Comparison of ENCODE assay signal across 8 mouse cellular contexts in the genomic region with DNA sequence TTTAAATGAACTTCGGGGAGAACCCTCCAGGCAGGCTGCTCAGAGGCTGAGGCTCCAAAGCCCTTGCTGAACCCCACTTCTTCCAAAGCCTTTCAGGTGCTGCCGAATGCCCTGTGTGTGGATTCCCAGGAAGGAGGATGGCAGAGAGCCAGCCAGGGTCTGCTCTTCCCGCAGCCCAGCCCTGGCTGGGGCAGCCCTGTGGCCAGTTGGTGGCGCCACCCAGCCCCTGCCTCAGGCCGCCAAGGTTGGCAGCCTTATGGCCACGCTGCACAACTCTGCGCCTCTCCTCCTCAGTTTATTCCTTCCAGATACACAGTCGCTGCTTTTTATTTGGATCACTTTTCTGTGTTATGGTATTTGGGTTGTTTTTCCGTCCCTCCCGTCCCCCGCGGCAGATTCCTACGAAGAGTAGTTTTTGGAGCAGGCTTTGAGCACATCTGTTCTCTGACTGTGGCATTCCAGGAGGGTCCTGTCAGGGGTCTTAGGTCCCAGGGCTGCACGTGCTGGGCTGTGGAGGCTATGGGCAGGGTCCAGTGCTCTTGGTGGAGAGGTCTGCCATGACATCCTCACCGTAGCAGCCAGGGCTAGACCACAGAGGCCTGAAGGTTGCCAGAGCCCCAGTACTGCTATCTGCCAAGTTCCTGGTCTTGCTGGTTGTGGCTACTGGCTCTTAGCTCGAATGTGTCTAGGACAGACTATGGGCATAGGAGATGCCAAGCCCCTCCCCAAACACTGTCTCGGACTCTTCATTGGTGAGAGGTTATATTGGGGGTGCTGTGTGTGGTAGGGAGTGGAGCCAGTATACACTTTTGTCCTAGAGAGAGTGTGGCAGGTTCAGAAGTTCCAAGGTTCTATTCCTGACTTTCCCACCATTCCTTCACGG.
A peak's percentile ranks its signal among the peaks of the same experiment; 100 is the strongest.
DNase-seq lines count a peak whose midpoint lies in the region; ATAC-seq and TF ChIP-seq lines count a peak whose summit lies in the region.

No protein-coding gene starts in this region.

- H3K4me2 ChIP-seq in heart, postnatal 0 days (ENCODE audit: low read depth, low read length): no peak overlapping the region
- no peak overlapping the region for H3K4me2 ChIP-seq in neural tube, embryonic 15.5 days
- peak overlapping the region; percentile 27; the same call in 1 of the 2 replicates for H3K4me2 ChIP-seq in embryonic facial prominence, embryonic 15.5 days (replicated peaks)
- no peak overlapping the region for H3K4me2 ChIP-seq in neural tube, embryonic 12.5 days (replicated peaks)

- no peaks in the 10 kb centered on the region for H3K27me3 ChIP-seq in heart, postnatal 0 days (ENCODE audit: control insufficient read depth, insufficient read depth, low read length)
- H3K27me3 ChIP-seq in neural tube, embryonic 15.5 days (replicated peaks): no peaks in the 10 kb centered on the region
- no peaks in the 10 kb centered on the region for H3K27me3 ChIP-seq in embryonic facial prominence, embryonic 15.5 days
- no peaks in the 10 kb centered on the region for H3K27me3 ChIP-seq in neural tube, embryonic 12.5 days (replicated peaks)

- H3K4me3 ChIP-seq in heart, postnatal 0 days (ENCODE audit: low read depth, low read length): no peak overlapping the region
- H3K4me3 ChIP-seq in neural tube, embryonic 15.5 days (replicated peaks): no peak overlapping the region
- H3K4me3 ChIP-seq in embryonic facial prominence, embryonic 15.5 days (replicated peaks): no peak overlapping the region
- H3K4me3 ChIP-seq in neural tube, embryonic 12.5 days: 0 out of 2 replicates have a peak overlapping the region, but pooled peaks have one; percentile 3

- no peak for ATAC-seq in heart, postnatal 0 days (ENCODE audit: insufficient read depth, low read depth)
- no peak for ATAC-seq in neural tube, embryonic 15.5 days (ENCODE audit: low FRiP score)
- peak; percentile 48 for ATAC-seq in embryonic facial prominence, embryonic 15.5 days (ENCODE audit: insufficient number of reproducible peaks, low FRiP score, low TSS enrichment, low read depth)
- 0 out of 2 replicates have a peak, but pooled peaks have one; percentile 48 for ATAC-seq in neural tube, embryonic 12.5 days (ENCODE audit: low FRiP score, low read depth)

- WGBS in heart, postnatal 0 days: 62% methylated on average over 18 of the region's 18 CpGs
- WGBS in neural tube, embryonic 15.5 days: 54% methylated on average over 18 of the region's 18 CpGs
- WGBS in embryonic facial prominence, embryonic 15.5 days: 19% methylated on average over 18 of the region's 18 CpGs
- WGBS in neural tube, embryonic 12.5 days: 57% methylated on average over 18 of the region's 18 CpGs

- peak; percentile 22; the same call in 1 of the 2 replicates for TF ChIP-seq CTCF in heart, postnatal 0 days (IDR thresholded peaks at IDR 0.05; ENCODE audit: low read depth)

- no peaks in the 10 kb centered on the region for H3K36me3 ChIP-seq in heart, postnatal 0 days (replicated peaks; ENCODE audit: control insufficient read depth, insufficient read depth, low read length)
- H3K36me3 ChIP-seq in neural tube, embryonic 15.5 days: no peaks in the 10 kb centered on the region
- H3K36me3 ChIP-seq in embryonic facial prominence, embryonic 15.5 days: no peaks in the 10 kb centered on the region
- H3K36me3 ChIP-seq in neural tube, embryonic 12.5 days: no peaks in the 10 kb centered on the region

- H3K9me3 ChIP-seq in heart, postnatal 0 days (replicated peaks; ENCODE audit: control insufficient read depth, low read length): no peaks in the 10 kb centered on the region
- no peaks in the 10 kb centered on the region for H3K9me3 ChIP-seq in neural tube, embryonic 15.5 days (replicated peaks)
- no peaks in the 10 kb centered on the region for H3K9me3 ChIP-seq in embryonic facial prominence, embryonic 15.5 days (replicated peaks)
- H3K9me3 ChIP-seq in neural tube, embryonic 12.5 days: no peaks in the 10 kb centered on the region

- H3K4me1 ChIP-seq in heart, postnatal 0 days (ENCODE audit: control insufficient read depth, insufficient read depth): peaks cover 32% of the 10 kb centered on the region
- 0 out of 2 replicates have a peak, but pooled peaks cover 8% of the 10 kb centered on the region for H3K4me1 ChIP-seq in neural tube, embryonic 15.5 days
- peaks cover 58% of the 10 kb centered on the region for H3K4me1 ChIP-seq in embryonic facial prominence, embryonic 15.5 days
- H3K4me1 ChIP-seq in neural tube, embryonic 12.5 days: no peaks in the 10 kb centered on the region; the same call in 1 of the 2 replicates

- H3K9ac ChIP-seq in heart, postnatal 0 days (replicated peaks; ENCODE audit: low read depth, low read length): no peak overlapping the region
- H3K9ac ChIP-seq in neural tube, embryonic 15.5 days (replicated peaks): no peak overlapping the region
- H3K9ac ChIP-seq in embryonic facial prominence, embryonic 15.5 days: no peak overlapping the region
- no peak overlapping the region for H3K9ac ChIP-seq in neural tube, embryonic 12.5 days

- DNase-seq in heart, postnatal 0 days (ENCODE audit: low spot score): no peak
- DNase-seq in heart, adult 9 months (ENCODE audit: low spot score in 2 of 2): no peak
- peak; percentile 29 for DNase-seq in neural tube, embryonic 10.5 days (ENCODE audit: extremely low spot score, low spot score)
- no peak for DNase-seq in layer of hippocampus, postnatal 25 days (ENCODE audit: extremely low spot score in 1 of 2, low spot score in 1 of 2)
- DNase-seq in left cerebral cortex, postnatal 14 days (ENCODE audit: low spot score in 2 of 2): no peak

- H3K27ac ChIP-seq in heart, postnatal 0 days (ENCODE audit: low read depth): no peak overlapping the region
- H3K27ac ChIP-seq in neural tube, embryonic 15.5 days (replicated peaks): no peak overlapping the region
- peak overlapping the region; percentile 93 for H3K27ac ChIP-seq in embryonic facial prominence, embryonic 15.5 days (replicated peaks)
- H3K27ac ChIP-seq in neural tube, embryonic 12.5 days: no peak overlapping the region

- TF ChIP-seq EP300 in heart, postnatal 0 days (IDR thresholded peaks at IDR 0.05; ENCODE audit: low read depth): no peak

- intact Hi-C loops in left cerebral cortex, postnatal 14 days (cut with DNase I): no loop called here

Comparison
In these comparisons a context has a peak if more than half of its experiments do, and no peak if none do; other contexts are left out.
1. ATAC-seq: peak in embryonic facial prominence, embryonic 15.5 days (single experiment) and neural tube, embryonic 12.5 days (single experiment); none in heart, postnatal 0 days (single experiment) and neural tube, embryonic 15.5 days (single experiment).